Mouse (Mus musculus) liver, embryonic 15.5 days (tissue): ENCODE measurements around the gene Plxna4. TPM values are rescaled to one million over a fixed set of nuclear protein-coding genes. Genes with fewer than 3 reads are reported as not detected.

Experiments used
- ATAC-seq: fragments of 200-750 bp; cut with Nextera tagmentation; 2 replicates; pipeline ENCODE4 v1.8.0; 2017; ENCODE audit warnings: moderate number of reproducible peaks, mild to moderate bottlenecking, moderate library complexity; ENCODE audit not compliant: insufficient read depth
- H3K27ac ChIP-seq: fragments of 300-500 bp; sonication (generic); replicated peaks from 2 replicates; pipeline ENCODE4 v1.5.1; 2015; ENCODE audit warnings: mild to moderate bottlenecking, inconsistent platforms
- H3K27me3 ChIP-seq: fragments of 300-500 bp; sonication (generic); 2 replicates; pipeline ENCODE4 v1.6.1; 2015; ENCODE audit warnings: mild to moderate bottlenecking, inconsistent platforms
- H3K36me3 ChIP-seq: fragments of 300-500 bp; sonication (generic); replicated peaks from 2 replicates; pipeline ENCODE4 v1.6.1; 2015; ENCODE audit warnings: moderate library complexity, mild to moderate bottlenecking, inconsistent platforms
- H3K4me1 ChIP-seq: fragments of 300-500 bp; sonication (generic); replicated peaks from 2 replicates; pipeline ENCODE4 v1.6.1; 2015; ENCODE audit warnings: inconsistent platforms
- H3K4me2 ChIP-seq: fragments of 300-500 bp; sonication (generic); 2 replicates; pipeline ENCODE4 v1.6.1; 2015; ENCODE audit warnings: moderate library complexity, mild to moderate bottlenecking, inconsistent platforms
- H3K4me3 ChIP-seq: fragments of 300-500 bp; sonication (generic); replicated peaks from 2 replicates; pipeline ENCODE4 v1.5.1; 2015; ENCODE audit warnings: mild to moderate bottlenecking, inconsistent platforms
- H3K9ac ChIP-seq: fragments of 300-500 bp; sonication (generic); 2 replicates; pipeline ENCODE4 v1.6.1; 2015; ENCODE audit warnings: moderate library complexity, mild to moderate bottlenecking, inconsistent platforms
- H3K9me3 ChIP-seq: fragments of 300-500 bp; sonication (generic); replicated peaks from 2 replicates; pipeline ENCODE4 v1.6.1; 2016; ENCODE audit warnings: inconsistent platforms
- WGBS: fragments of 180-500 bp; shearing (Covaris S2); methylation state at CpG from one replicate; pipeline ENCODE4 v1.1.7; 2015; ENCODE audit warnings: mixed read lengths; ENCODE audit not compliant: insufficient replicate concordance; 5-methylcytosine and 5-hydroxymethylcytosine counted together
- polyA plus RNA-seq: library from polyadenylated mRNA; unstranded; fragments of >200 nt; fragmentation: Nextera tagmentation; extraction: Ambion mirVana; gene quantifications from 2 replicates; pipeline ENCODE4 v1.2.1, GENCODE M21; 2015

Gene Plxna4
- polyA plus RNA-seq, 1 experiment from 2014 or later: 0.26 TPM

GRCm38 (mm10) chr6:32540155-32540554, 47.8 kb downstream of the Plxna4 start:
- Histone ChIP-seq H3K27ac (no peak overlapping the region), H3K9me3 (no peaks in the 10 kb centered on the region), H3K4me3 (no peak overlapping the region), H3K9ac (no peak overlapping the region), H3K36me3 (no peaks in the 10 kb centered on the region), H3K4me1 (no peaks in the 10 kb centered on the region), H3K27me3 (0 out of 2 replicates have a peak, but pooled peaks cover 7% of the 10 kb centered on the region), H3K4me2 (no peak overlapping the region)
- WGBS: 56% methylated on average over 4 of the region's 4 CpGs
- ATAC-seq: no peak

GRCm38 (mm10) chr6:32533962-32534740, 53.8 kb downstream of the Plxna4 start:
- Histone ChIP-seq H3K36me3 (no peaks in the 10 kb centered on the region), H3K4me1 (peaks cover 27% of the 10 kb centered on the region), H3K4me2 (peak overlapping the region; percentile 59), H3K27ac (peak overlapping the region; percentile 85), H3K4me3 (0 out of 2 replicates have a peak overlapping the region, but pooled peaks have one; percentile 9), H3K9me3 (no peaks in the 10 kb centered on the region), H3K9ac (no peak overlapping the region), H3K27me3 (0 out of 2 replicates have a peak, but pooled peaks cover 2% of the 10 kb centered on the region)
- ATAC-seq: peak; percentile 96
- 31% methylated on average over 3 of the region's 3 CpGs for WGBS

- no peak overlapping the region for H3K4me2 ChIP-seq
- no peaks in the 10 kb centered on the region for H3K36me3 ChIP-seq
- no peaks in the 10 kb centered on the region for H3K9me3 ChIP-seq
- no peak overlapping the region for H3K4me3 ChIP-seq
- no peak overlapping the region for H3K9ac ChIP-seq
- H3K27me3 ChIP-seq: no peaks in the 10 kb centered on the region
- no peak for ATAC-seq
- peaks cover 8% of the 10 kb centered on the region for H3K4me1 ChIP-seq
- 37% methylated on average over 8 of the region's 8 CpGs for WGBS
- H3K27ac ChIP-seq: no peak overlapping the region
These were observed 59.9 kb downstream of the Plxna4 start for GRCm38 (mm10) chr6:32528081-32528570.

- no peaks in the 10 kb centered on the region for H3K27me3 ChIP-seq
- H3K4me3 ChIP-seq: no peak overlapping the region
- WGBS: 75% methylated on average over 7 of the region's 7 CpGs
- no peak for ATAC-seq
- H3K4me2 ChIP-seq: no peak overlapping the region
- H3K4me1 ChIP-seq: peaks cover 2% of the 10 kb centered on the region; the same call in 1 of the 2 replicates
- no peaks in the 10 kb centered on the region for H3K9me3 ChIP-seq
- H3K9ac ChIP-seq: no peak overlapping the region
- no peaks in the 10 kb centered on the region for H3K36me3 ChIP-seq
- H3K27ac ChIP-seq: no peak overlapping the region
These were observed 60.5 kb downstream of the Plxna4 start for GRCm38 (mm10) chr6:32527518-32527917.

- Histone ChIP-seq H3K9ac (no peak overlapping the region), H3K4me1 (no peaks in the 10 kb centered on the region), H3K9me3 (no peaks in the 10 kb centered on the region), H3K4me2 (no peak overlapping the region), H3K4me3 (no peak overlapping the region), H3K36me3 (no peaks in the 10 kb centered on the region), H3K27me3 (no peaks in the 10 kb centered on the region), H3K27ac (no peak overlapping the region)
- 56% methylated on average over 5 of the region's 5 CpGs for WGBS
- no peak for ATAC-seq
These were observed 61.2 kb downstream of the Plxna4 start for GRCm38 (mm10) chr6:32526762-32527161.

- Histone ChIP-seq H3K4me2 (no peak overlapping the region), H3K4me1 (no peaks in the 10 kb centered on the region), H3K27me3 (no peaks in the 10 kb centered on the region), H3K9me3 (no peaks in the 10 kb centered on the region), H3K27ac (no peak overlapping the region), H3K36me3 (no peaks in the 10 kb centered on the region), H3K9ac (no peak overlapping the region), H3K4me3 (no peak overlapping the region)
- WGBS: 63% methylated on average over 4 of the region's 4 CpGs
- no peak for ATAC-seq
These were observed 67.9 kb downstream of the Plxna4 start for GRCm38 (mm10) chr6:32520097-32520496.

- Histone ChIP-seq H3K4me1 (no peaks in the 10 kb centered on the region), H3K4me2 (no peak overlapping the region), H3K4me3 (no peak overlapping the region), H3K36me3 (no peaks in the 10 kb centered on the region), H3K9ac (no peak overlapping the region), H3K9me3 (no peaks in the 10 kb centered on the region), H3K27me3 (no peaks in the 10 kb centered on the region), H3K27ac (no peak overlapping the region)
- 75% methylated on average over 3 of the region's 3 CpGs for whole genome bisulfite sequencing
- no peak for ATAC-seq
These were observed 69.4 kb downstream of the Plxna4 start for GRCm38 (mm10) chr6:32518617-32519016.

GRCm38 (mm10) chr6:32514096-32514495, 73.9 kb downstream of the Plxna4 start:
- no peak overlapping the region for H3K9ac ChIP-seq
- no peaks in the 10 kb centered on the region for H3K36me3 ChIP-seq
- no peaks in the 10 kb centered on the region for H3K9me3 ChIP-seq
- ATAC-seq: no peak
- no peaks in the 10 kb centered on the region for H3K27me3 ChIP-seq
- no peak overlapping the region for H3K4me2 ChIP-seq
- H3K4me1 ChIP-seq: no peaks in the 10 kb centered on the region
- no peak overlapping the region for H3K27ac ChIP-seq
- H3K4me3 ChIP-seq: no peak overlapping the region
- 62% methylated on average over 6 of the region's 6 CpGs for WGBS

GRCm38 (mm10) chr6:32512010-32512409, 76.0 kb downstream of the Plxna4 start:
- Histone ChIP-seq H3K4me1 (no peaks in the 10 kb centered on the region), H3K36me3 (no peaks in the 10 kb centered on the region), H3K4me2 (no peak overlapping the region), H3K27ac (no peak overlapping the region), H3K27me3 (no peaks in the 10 kb centered on the region), H3K9ac (no peak overlapping the region), H3K4me3 (no peak overlapping the region), H3K9me3 (no peaks in the 10 kb centered on the region)
- no peak for ATAC-seq
- WGBS: 10% methylated on average over 1 of the region's 1 CpGs

GRCm38 (mm10) chr6:32510924-32511323, 77.1 kb downstream of the Plxna4 start:
- Histone ChIP-seq H3K4me2 (no peak overlapping the region), H3K9me3 (no peaks in the 10 kb centered on the region), H3K27ac (no peak overlapping the region), H3K9ac (no peak overlapping the region), H3K4me1 (no peaks in the 10 kb centered on the region), H3K4me3 (no peak overlapping the region), H3K36me3 (no peaks in the 10 kb centered on the region), H3K27me3 (no peaks in the 10 kb centered on the region)
- WGBS: 15% methylated on average over 7 of the region's 7 CpGs
- peak; percentile 57 for ATAC-seq

- Histone ChIP-seq H3K9ac (no peak overlapping the region), H3K4me1 (no peaks in the 10 kb centered on the region), H3K9me3 (no peaks in the 10 kb centered on the region), H3K36me3 (no peaks in the 10 kb centered on the region), H3K27me3 (no peaks in the 10 kb centered on the region), H3K4me3 (no peak overlapping the region), H3K4me2 (no peak overlapping the region), H3K27ac (no peak overlapping the region)
- WGBS: 85% methylated on average over 1 of the region's 1 CpGs
- no peak for ATAC-seq
These were observed 77.5 kb downstream of the Plxna4 start for GRCm38 (mm10) chr6:32510491-32510890.
